Mouse (Mus musculus): ENCODE results near the gene Ugt1a9.
"Not testable (repeated sequence)": the region's sequence is repeated elsewhere in the genome, so short reads cannot be mapped to it uniquely, and the experiment has no call there.

The Ugt1a9 gene

DNA sequence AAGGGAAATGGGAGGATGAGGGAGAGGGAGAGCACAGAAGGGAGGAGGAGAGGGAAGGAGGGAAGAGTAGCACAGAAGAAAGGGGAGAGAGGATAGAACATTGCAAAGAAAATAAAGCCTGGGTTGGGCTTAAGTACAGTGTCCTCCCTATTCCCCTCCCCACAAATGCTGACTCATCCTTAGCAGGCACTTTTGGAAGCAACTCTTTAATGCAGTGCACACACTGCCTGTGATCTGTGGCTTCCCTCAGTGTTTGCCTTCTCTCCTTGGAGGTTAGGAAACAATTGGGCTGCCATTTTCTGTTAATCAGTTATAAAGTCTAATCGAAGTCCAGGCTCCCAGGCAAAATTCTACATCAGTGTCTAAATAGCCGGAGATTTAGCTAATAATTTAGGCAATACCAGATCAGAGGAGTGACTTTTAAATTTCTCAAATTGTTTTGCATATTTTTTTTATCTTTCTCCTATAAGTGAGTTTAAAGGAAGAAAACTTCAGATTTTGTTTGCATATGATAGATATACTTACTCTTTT is 38.5 kb downstream of the Ugt1a9 start:
- not testable (repeated sequence) for DNase-seq (ENCODE audit: low spot score)

DNA sequence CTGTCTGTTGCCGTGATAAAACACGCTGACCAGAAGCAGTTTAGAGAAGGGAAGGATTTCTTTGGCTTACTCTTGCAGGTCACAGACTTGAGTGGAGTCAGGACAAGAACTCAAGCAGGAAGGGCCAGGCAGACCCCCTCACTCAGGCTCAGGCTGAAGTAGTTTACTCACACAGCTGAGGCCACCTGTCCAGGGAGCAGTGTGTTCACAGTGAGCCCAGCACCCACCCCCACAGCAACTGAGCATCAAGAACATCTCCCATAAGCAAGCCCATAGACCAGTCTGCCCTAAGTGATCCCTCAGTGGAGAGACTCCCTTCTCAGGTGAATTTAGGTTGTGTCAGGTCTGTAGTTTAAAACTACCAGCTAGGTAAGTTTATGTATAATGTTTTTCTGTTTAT is 39.0 kb downstream of the Ugt1a9 start:
- DNase-seq (ENCODE audit: low spot score): not testable (repeated sequence)

DNA sequence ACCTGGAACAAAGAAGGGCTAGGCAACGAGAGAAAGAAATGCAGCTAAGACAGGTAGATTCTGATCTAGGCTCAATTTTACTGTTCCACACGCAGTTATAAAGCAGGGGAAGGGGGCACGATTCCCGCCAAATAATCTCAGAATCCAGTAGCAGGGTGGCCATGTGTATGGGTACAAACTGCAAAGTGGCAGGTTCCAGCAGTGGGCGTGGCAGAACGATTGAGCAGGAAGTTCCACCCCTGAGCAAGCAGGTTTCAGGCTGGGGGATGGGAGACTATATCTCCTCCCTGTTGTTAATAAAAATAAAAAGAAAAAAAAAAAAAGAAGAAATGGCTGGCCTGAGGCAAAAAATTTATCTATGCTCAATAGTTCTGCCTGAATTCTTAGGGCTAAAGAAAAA is 42.2 kb downstream of the Ugt1a9 start:
- DNase-seq (ENCODE audit: low spot score): not testable (repeated sequence)

DNA sequence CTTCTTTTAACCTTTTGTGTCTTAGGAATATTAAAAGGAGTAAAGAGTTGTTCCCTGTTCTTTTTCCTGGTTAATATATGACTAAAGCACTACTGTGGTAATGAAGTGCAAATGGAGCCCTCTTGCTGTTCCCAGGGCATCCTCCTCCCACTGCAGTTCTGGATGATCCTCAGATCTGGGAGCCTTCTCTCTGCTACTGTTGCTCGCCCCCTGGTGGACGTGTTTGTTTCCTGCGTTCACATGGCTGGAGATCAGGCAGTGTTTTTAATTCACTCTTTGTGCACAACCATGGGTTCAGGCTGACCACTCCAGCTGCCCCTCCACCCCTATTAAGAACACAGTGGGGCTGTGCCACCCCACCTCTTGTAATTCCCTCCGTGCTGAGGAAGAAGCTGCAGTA is 50.0 kb downstream of the Ugt1a9 start:
- DNase-seq (ENCODE audit: low spot score): not testable (repeated sequence)

DNA sequence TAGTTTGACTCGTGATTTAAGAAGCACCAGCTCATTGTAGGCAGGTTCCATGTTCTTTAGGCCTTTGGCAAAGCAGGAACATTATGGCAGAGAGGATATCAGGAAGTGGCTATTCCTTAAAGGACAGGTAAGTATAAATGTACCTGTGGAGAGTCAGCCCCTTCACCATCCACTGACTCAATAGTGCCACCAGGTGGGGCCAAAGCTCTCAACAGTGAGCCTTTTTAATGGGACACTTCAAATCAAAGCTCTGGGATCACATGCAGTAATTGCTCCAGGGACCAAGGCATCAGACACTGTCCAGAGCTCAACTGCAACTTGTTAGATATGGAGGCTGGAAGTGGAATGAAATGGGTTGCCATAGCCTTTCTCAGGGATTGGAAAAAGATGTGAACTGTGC is 50.9 kb downstream of the Ugt1a9 start:
- not testable (repeated sequence) for DNase-seq (ENCODE audit: low spot score)

DNA sequence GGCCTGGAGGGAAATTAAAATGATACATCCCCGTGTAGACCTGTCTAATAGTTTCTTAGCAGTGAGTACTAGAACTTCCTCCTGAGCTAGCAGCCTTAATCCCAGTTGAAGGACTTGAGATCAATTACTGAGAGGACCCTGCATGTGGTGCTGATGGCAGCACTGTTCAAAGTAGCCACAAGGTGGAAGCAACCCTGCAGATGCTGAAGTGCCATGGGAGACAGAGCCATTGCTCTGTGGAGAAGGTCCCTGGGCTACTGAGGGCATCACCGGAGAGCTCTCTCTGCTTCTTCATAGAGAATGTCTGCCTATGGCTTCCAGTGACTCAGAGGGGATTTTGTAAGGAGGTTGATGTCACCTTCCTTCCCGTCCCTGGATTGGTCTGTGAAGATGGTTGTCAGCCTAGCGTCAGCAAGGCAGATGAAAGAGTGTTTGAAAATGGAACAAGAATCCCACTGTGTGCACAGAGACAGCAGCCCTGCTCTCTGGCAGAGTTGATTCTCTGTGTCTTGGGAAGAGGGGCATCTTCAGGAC is 55.3 kb downstream of the Ugt1a9 start:
- not testable (repeated sequence) for DNase-seq (ENCODE audit: low spot score)

DNA sequence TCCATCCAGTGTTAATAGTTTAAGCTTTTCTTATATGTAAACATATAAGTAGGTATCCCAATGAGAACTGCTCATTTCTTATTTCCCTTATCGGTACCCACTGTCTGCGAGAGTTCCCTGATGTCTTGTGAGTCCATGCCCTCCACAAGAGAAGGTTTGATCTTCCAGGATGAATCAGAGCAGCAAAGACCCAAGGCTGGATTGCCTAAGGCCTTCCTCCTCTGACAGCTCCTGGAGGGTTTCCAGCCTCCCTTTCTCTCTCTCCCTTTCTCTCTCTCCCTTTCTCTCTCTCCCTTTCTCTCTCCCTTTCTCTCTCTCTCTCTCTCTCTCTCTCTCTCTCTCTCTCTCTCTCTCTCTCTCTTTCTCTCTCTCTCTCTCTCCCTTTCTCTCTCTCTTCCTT is 58.5 kb downstream of the Ugt1a9 start:
- DNase-seq (ENCODE audit: low spot score): not testable (repeated sequence)

DNA sequence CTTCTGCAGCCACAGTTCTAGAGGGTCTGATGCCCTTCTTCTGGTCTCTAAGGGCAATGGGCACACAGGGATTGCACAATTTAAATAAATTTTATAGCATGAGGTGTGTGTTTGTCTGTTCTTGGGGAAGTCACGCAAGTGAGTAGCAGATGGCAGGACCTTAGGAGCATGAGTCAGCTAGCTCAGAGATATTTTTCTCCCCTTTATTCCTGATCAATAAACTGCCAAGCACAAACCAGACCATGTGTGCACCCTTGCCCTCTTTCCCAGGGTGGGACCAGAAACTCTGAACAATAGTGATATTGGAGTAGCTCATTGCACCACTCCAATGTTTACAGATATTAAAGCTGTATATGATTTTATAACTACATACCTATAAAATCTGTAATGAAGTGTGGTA is 59.6 kb downstream of the Ugt1a9 start:
- not testable (repeated sequence) for DNase-seq (ENCODE audit: low spot score)

DNA sequence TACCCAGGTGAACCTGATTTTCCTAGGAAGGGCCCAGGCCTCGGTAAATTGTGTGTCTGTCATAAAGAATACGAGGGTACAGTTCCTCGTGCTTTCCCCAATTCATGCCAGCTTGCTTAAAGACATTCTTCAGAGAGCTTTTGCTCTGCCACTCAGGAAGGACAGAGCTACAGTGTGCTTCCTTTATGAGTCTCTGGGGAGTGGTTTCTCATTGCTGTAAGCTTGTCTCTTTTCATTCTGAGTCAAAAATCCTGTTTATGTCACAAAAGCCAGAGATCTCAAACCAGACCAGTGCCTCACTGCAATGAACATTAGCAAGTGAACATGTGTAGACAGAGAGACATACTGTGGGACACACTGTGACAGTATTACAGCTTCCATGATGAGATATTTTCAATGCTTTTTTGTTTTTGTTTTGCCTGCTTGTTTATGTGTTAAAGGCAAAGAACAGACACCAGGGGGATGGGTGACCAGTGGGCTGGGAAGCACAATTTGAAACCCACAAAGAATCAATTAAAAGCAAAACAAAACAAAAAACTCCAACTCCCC is 63.4 kb downstream of the Ugt1a9 start:
- no peak for DNase-seq (ENCODE audit: low spot score)

DNA sequence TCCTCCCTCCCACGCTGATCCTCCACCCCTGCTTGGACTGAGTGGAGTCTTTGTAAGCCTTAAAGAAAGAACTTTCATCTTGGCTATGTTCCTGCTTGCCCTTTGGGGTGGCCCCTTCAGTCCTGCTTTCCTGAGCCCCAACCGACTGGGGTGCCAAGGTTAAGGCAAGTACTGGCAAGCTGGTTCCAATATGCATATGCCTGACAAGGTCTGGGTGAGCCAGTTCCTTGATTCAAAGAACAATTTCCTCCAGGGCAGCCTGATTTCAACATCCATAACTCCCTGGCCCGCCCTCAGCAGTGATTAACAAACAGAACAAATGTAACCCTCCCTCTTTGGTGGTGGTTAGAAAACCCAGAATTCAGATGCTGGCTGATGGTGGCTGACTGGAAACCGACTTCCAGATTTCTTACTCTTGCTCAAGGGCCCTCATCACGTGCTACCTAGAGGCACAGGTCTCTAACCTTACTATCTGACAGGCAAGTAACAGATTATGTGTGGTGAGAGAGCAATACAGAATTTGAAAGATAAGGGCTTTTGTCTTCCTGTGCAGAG is 63.9 kb downstream of the Ugt1a9 start, which contains the start of gene Ugt1a6a:
Gene Ugt1a6a (plus strand): TSS at position 353 of the 555 bp plus-strand sequence.
- DNase-seq (ENCODE audit: low spot score): not testable (repeated sequence)

DNA sequence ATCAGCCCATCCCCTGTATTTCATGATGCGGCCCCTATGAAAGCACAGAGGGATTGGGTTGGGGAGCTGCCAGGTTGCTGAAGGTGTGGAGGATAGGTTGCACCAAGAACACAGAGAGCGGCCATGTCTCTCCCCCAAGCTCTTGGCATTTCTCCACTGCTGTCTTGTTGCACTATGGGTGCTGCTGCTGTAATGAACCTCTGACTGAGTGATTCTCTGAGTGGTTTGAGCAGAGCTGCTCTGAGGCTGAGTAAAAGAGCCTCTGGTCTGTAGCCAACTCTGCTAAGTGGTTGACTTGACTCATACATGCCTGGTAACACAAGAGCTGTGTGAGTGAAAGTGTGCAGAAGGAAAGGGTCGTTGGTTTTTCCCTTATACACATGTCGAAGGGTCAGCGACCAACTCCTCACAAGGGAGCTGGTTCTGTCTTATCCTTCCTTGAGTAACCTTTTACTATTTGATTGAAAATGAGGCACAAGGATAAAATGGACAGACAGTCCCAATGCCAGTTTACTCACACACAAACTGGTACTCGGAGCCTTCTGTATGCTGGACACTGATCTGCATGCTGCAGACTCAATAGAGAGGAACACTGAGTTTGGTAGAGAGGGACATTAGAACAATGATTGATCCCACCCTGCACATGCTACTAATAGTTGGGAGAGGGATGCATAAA is 64.8 kb downstream of the Ugt1a9 start:
- not testable (repeated sequence) for DNase-seq (ENCODE audit: low spot score)

DNA sequence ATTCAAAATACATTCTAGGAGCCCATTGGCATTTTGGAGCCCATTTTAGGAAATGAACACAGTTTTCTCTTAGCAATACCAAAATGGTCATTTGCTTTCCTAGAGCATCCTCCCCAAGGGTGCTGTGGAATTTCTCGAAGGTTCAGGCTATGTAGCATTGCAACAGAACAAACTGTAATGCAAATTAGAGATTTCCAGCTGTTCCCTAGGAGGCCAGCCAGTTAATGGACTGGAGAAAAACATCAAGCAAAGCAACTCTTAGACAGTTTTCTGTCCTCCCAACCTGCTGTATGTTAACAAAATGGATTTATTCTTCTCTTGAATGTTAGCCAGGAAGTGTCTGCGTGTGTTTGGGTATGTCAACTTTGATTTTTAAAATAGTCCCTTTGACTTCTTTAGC is 66.0 kb downstream of the Ugt1a9 start:
- no peak for DNase-seq (ENCODE audit: low spot score)

DNA sequence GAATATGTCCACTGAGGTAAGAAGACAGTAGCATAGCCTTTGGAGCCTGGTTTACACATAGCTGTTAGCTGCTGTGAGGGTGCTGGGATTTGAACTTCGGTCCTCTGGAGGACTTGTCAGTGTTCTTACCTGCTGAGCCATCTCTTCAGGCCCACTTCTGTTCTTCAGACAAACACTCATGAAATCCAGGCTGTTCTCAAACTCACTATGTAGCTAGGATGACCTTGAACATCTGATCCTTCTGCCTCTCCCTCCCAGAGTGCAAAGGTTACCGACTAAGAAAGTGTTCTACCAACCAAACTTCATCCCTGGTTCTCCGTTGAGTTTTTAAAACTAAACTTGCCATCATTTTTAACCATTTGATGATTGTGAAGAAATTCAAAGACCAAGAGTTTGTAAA is 66.7 kb downstream of the Ugt1a9 start:
- DNase-seq (ENCODE audit: low spot score): no peak

DNA sequence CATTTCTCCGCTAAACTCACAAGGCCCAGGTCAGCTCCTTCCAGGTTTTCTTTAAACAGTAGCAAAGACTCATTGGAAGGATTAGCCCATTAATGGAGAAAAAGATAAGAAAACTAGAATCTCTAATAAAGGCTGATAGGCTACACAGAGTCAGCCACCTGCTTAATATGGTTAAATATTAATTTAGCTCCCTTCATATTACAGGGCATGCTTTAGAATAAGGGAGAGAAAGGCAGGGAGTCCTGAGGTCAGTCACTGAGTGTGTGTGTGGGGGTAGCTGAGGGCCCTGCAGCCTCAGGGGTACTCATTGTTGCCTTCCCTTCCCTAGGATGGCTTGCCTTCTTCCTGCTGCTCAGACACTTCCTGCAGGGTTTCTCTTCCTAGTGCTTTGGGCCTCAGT is 67.5 kb downstream of the Ugt1a9 start:
- DNase-seq (ENCODE audit: low spot score): no peak

DNA sequence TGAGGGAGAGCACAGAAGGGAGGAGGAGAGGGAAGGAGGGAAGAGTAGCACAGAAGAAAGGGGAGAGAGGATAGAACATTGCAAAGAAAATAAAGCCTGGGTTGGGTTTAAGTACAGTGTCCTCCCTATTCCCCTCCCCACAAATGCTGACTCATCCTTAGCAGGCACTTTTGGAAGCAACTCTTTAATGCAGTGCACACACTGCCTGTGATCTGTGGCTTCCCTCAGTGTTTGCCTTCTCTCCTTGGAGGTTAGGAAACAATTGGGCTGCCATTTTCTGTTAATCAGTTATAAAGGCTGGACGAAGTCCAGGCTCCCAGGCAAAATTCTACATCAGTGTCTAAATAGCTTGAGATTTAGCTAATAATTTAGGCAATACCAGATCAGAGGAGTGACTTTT is 69.9 kb downstream of the Ugt1a9 start:
- DNase-seq (ENCODE audit: low spot score): not testable (repeated sequence)

DNA sequence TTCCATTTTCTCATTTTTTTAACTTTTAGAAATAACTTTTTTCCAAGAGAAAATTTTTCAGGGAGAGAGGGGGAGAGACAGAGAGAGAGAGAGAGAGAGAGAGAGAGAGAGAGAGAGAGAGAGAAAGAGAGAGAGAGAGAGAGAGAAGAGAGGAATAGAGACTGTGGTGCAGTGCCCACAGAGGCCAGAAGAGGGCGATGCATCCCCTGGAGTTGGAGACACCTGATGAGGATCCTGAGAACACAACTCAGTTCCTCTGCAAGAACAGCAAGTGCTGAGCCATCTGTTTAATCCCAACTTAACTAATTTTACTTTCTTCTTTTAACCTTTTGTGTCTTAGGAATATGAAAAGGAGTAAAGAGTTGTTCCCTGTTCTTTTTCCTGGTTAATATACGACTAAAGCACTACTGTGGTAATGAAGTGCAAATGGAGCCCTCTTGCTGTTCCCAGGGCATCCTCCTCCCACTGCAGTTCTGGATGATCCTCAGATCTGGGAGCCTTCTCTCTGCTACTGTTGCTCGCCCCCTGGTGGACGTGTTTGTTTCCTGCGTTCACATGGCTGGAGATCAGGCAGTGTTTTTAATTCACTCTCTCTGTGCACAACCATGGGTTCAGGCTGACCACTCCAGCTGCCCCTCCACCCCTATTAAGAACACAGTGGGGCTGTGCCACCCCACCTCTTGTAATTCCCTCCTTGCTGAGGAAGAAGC is 73.5 kb downstream of the Ugt1a9 start:
- DNase-seq (ENCODE audit: low spot score): peak; percentile 17

DNA sequence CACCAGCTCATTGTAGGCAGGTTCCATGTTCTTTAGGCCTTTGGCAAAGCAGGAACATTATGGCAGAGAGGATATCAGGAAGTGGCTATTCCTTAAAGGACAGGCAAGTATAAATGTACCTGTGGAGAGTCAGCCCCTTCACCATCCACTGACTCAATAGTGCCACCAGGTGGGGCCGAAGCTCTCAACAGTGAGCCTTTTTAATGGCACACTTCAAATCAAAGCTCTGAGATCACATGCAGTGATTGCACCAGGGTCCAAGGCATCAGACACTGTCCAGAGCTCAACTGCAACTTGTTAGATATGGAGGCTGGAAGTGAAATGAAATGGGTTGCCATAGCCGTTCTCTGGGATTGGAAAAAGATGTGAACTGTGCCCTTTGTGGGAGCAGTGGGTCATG is 74.7 kb downstream of the Ugt1a9 start:
- not testable (repeated sequence) for DNase-seq (ENCODE audit: low spot score)

DNA sequence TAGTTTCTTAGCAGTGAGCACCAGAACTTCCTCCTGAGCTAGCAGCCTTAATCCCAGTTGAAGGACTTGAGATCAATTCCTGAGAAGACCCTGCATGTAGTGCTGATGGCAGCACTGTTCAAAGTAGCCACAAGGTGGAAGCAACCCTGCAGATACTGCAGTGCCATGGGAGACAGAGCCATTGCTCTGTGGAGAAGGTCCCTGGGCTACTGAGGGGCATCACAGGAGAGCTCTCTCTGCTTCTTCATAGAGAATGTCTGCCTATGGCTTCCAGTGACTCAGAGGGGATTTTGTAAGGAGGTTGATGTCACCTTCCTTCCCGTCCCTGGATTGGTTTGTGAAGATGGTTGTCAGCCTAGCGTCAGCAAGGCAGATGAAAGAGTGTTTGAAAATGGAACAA is 79.5 kb downstream of the Ugt1a9 start:
- DNase-seq (ENCODE audit: low spot score): not testable (repeated sequence)

DNA sequence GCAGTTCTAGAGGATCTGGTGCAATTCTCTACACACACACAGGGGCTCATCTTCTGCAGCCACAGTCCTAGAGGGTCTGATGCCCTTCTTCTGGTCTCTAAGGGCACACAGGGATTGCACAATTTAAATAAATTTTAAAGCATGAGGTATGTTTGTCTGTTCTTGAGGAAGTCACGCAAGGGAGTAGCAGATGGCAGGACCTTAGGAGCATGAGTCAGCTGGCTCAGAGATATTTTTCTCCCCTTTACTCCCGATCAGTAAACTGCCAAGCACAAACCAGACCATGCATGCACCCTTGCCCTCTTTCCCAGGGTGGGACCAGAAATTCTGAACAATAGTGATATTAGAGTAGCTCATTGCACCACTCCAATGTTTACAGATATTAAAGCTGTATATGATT is 87.8 kb downstream of the Ugt1a9 start:
- no peak for DNase-seq (ENCODE audit: low spot score)

DNA sequence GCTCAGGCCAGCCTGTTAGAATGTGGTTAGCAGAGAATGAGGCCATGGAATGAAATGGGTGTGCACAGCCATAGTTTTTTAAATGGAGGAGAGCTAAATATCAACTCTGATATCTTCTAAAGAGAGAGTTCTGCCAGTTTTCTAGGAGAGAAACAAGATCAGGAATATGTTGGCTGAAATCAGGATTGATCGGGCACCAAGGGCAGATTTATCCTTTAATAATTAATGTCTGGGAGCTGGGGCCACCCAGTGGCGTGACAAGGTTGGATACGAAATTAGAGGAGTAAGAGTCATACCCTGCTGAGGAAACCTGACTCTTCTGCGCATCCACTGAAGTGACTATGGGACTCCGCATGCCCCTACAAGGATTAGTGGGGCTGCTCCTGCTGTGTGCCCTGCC is 95.1 kb downstream of the Ugt1a9 start, which contains the start of gene Ugt1a5:
Gene Ugt1a5 (plus strand): TSS at position 302 of the 400 bp plus-strand sequence.
- no peak for DNase-seq (ENCODE audit: low spot score)

DNA sequence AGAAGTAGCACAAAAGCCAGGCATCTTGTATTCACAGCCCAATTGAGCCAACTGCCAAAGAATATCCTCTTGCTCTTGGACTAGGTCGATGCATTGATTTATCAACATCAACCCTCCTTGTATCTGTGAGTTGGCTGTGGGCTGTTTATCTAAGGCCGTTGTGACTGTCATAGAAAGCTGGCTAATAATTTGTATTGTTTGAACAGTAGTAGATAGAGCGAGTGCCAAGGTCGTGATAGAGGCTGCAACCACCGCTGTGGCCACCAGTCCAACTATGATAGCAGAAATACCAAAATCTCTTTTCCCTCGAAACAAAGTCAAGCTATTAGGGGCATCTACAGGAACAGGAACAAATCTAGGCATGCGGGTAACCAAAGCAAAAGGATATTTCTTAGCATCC is 101.6 kb downstream of the Ugt1a9 start:
- DNase-seq (ENCODE audit: low spot score): not testable (repeated sequence)

DNA sequence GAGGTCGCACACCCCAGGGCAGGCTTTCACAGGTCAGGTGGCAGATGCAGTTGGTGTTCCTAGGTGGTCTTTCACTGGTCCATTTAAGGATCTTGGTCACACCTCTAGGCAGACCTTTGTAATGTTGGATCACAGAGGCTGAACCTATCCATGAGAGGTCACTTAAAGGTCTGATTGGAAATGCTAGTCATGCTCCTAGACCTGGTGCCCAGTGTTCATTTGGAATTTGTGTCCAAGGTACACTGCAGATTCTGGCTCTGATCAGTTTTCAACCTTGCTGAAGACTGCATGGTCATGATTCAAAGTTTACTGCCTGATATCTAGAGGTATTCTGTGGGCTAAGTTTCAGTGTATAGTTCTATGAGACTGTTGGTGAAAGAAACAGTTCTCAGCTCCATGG is 109.1 kb downstream of the Ugt1a9 start:
- DNase-seq (ENCODE audit: low spot score): no peak
